Mouse (Mus musculus): ENCODE results near the gene Hemgn.

Gene Hemgn

DNA sequence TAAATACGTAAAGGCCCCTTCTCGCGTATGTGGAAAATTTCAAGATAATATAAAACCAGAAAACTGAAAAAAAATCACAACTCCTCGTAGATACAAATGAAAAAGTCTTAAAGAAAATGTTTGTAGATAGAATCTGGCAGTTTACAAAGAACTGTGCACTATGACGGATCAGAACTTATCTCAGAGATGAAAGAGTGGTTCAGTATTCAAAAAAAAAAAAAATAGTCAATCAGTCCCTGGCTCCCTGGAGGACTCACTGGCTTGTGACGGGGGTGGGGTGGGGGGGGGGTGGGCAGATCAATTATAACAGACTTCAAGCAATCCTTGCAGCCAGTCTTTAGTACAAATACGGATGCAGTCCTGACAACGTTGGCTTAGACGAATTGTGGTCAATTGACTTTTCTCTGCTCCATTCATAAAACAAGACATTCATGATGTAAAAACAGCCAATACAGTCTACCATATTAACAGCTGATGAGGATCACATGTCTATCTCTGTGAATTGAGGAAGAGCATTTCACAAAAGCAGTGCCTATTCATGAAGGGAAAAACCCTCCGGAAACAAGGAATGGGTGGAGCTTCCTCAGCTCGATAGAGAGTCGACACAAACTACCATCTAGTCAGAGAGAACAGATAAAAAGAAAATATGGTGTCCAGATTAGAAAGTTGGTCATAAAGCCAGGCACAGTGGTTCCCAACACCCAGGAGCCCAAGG, 53.6 kb downstream of the Hemgn start:
- DNase-seq (ENCODE audit: inconsistent ontology term): no peak

DNA sequence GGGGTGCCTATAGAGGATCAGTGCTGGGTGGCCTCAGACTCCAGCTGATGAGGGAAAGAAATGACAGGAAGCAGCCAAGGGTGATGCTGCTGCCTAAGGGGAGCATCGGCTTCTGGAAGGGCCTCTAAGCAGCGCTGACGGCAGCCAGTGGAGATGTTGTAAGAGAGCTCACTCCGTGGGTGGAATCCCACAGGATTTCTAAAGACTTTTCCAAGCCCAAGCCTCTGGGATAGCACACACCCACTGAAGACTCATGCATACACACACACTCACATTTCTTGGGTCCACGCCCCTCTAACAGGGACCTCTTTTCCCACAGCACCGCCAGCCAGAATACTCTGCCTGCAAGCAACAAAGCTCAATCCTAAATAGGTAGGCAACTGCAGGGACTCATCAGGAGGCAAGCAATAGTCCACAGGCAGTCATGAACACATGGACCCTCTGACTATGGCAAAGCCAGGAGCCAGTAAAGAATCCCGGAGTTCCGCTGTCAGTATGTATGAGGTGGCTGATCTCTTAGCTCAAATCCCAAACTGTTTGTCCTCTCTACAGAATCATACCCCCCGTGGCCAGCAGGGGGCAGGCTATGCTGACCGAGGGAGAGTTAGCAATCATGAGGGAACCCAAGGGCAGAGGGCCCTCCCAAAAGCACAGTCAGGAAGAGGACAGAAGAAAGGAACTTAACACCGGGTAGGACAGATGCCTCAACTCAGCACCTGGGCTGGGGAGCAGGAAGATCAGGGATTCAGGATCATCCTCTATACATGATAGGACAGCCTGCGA, 56.8 kb downstream of the Hemgn start:
- peak; percentile 80 for DNase-seq (ENCODE audit: inconsistent ontology term)

DNA sequence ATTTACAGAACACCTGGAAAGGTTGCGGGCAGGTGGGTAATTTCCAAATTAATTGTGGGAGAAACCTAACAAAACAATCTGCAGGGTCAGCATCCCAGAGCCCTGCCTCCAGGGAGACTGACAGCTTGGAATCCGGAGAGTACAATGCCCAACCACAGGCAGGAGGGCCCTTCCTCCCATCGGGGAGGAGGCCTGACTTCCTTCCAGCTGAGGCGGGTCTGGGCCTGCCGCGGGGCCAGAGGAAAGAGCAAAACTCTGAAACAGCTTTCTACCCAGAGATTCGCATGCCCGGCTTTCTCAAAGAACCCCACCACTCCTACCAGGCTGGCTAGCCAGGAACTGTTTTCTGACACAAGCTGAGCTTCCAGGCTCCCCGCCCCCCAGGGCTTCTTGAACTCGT, 60.3 kb downstream of the Hemgn start:
- peak; percentile 33 for DNase-seq (ENCODE audit: inconsistent ontology term)

DNA sequence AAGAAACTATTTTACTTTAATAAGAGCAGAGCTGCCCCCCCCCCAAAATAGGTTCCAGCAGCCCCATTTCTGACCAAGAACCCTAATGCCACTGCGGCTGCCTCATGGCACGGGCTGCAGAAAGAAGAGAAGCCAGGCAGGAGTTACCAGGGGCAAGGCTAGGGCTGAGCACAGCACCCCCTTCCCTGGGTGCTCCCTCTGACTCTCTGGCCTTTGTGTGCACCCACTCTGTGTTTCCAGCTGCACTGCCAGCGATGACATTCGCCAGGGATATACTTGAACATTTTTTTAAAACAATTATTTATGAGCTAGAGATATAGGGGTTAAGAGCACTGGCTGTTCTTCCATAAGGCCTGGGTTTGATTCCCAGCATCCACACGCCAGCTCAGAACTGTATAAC, 63.8 kb downstream of the Hemgn start:
- DNase-seq (ENCODE audit: inconsistent ontology term): no peak

DNA sequence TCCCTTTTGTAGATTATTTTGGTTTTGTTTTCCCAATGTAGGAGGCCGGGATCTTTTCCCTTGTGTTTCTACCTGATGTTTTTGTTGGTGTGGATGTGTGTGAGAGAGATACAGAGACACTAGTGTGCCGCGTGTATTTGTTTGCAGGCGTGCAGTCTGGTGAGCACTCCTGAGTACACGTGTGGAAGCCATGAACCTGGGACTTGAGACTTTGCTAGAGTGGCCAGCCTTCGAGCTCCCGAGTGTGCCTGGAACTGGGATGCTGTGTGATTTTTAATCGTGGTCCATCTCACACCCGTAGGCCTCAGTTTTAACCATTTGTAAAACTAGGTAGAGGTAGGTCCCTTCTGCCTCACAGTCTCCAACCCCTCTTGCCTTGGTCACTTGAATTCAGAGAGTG, 64.4 kb downstream of the Hemgn start:
- no peak for DNase-seq (ENCODE audit: inconsistent ontology term)

DNA sequence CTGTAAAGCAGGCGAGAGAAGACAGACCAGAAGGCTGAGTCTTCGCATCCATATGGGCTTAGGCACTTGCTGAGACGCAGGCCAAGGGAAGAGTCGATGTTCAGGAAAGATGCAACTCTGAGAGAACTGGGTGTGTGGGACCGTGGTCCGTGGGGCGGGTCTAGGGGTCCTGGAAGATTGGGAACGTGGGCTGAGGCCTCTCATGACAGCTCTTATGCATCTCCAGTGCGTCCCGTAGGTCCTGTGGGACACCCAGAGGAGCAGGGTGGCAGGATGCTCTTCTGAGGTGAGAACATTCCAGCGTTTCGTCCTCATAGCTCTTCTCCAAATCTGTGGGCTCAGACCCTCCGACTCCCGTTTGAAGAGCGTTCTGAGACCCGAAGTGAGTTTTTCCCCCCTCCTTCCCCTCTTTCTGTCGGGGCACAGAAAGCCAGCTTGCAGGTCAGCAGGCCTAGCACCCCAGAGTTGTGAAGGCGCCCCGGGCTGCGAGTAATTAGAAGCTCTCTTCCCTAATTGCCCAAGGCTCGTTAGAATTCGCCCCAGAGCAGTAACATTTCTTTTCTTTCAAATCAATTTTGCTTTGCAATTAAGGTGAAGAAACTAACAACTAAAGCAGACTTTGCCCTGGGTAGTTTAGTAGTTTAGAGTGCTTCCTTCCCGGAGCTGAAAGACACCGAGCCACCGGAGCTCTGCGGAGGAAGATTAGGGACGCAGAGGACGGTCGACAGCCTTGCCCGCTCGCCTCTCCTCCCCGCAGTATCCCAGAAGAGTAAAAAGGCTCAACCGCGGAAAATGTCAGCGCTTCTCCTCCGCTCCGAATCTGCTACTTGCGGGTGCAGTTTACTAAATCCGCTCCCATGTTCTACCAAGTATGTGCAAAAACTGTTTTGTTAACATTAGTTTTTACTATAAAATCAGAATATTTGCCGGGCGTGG, 65.5 kb downstream of the Hemgn start:
- DNase-seq (ENCODE audit: inconsistent ontology term): peak; percentile 15

DNA sequence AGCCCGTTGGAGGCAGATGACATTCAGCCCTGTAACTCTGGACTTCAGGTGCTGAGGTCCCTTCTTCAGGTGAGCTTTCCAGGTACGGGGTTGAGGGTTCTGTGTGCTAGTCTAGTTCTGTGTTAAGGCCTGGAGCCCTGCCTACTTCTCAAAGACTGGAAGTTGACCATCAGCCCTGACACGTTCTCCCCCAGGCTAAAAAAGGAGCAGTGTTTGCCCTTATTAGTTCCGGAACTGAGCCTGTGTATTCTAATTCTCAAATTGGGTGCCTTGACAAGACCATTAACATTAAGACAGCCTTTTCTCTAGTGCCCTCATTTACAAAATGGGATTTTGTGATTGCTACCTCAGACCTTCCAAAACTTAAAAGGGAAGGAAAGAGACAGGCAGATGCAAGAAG, 66.2 kb downstream of the Hemgn start:
- no peak for DNase-seq (ENCODE audit: inconsistent ontology term)

DNA sequence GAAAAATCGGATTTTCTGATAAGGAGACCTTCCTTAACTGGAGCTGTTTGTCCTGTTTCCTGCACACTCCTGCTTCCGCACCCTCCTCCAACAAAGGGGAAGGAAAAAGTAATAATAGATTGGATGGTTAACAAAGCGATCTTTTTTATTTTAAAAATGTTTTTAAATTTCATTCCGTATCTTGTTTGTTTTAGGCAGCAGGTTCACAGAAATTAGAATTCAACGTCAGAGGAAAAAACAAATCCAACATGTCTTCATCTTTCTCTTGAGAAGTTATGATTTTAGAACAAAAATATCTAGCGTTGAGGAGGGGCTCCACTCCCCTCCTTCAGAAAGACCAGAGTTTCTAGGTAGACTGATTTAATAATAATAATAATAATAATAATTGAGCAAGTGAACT, 67.1 kb downstream of the Hemgn start:
- no peak for DNase-seq (ENCODE audit: inconsistent ontology term)

DNA sequence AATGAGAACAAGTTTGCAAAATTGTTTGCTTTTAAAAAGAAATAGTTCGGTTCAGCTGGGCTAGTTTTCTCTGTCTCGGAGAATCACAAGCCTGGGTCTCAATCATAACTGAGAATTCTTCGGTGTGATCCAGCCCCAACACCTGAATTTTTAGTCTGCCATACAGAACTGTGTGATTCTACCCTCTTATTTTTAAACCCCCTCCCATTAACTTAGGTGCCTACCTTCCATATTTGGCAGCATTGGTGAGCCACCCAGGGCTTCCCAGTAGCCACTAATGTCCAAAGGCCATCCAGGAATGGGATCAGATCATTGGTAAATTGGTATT, 67.6 kb downstream of the Hemgn start:
- no peak for DNase-seq (ENCODE audit: inconsistent ontology term)

DNA sequence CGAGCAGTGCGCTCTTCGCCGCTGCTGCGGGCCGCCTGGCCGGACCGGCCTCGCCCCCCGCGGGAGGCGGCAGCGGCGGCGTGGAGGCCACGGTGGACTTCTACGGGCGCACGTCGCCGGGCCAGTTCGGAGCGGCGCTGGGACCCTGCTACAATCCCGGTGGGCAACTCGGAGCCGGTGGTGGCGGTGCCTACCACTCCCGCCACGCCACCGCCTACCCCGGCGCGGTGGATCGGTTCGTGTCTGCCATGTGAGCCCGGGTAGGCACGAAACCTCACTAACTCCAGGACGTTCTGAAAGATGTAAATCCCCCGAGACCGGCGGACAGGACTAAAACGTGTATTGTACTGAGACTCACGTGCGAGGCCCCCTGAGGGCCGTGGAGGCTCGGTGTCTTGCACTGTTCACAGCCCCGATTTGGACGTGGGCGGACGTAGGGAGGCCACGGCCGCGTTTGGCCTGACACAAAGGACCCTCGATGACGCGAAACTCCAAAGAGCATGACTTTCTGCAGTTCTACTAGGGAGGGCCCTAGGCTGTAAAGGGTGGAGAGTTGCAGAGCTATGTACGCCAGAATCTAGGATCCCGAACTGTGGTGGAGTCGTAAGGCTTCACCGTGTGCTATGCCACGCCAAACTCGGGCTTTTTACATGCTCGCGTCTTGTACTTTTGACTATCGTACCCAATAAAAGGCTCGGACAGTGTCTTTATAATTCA, 68.1 kb downstream of the Hemgn start:
- no peak for DNase-seq (ENCODE audit: inconsistent ontology term)

DNA sequence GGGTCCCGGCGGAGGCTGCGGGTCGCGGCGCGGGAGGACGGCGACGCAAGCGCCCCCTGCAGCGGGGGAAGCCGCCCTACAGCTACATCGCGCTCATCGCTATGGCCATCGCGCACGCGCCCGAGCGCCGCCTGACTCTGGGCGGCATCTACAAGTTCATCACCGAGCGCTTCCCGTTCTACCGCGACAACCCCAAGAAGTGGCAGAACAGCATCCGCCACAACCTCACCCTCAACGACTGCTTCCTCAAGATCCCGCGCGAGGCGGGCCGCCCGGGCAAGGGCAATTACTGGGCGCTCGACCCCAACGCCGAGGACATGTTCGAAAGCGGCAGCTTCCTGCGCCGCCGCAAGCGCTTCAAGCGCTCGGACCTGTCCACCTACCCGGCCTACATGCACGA, 69.0 kb downstream of the Hemgn start:
- DNase-seq (ENCODE audit: inconsistent ontology term): peak; percentile 18
